Mouse (Mus musculus) bone marrow, adult 2 months (tissue): Measurements from ENCODE around the gene Zc3h14. TPM values are rescaled to one million over a fixed set of nuclear protein-coding genes. Genes with fewer than 3 reads are reported as not detected.

Experiments
- H3K27ac ChIP-seq: fragments of 200-500 bp; 2 replicates; pipeline ENCODE4 v1.5.1; 2012; ENCODE audit warnings: low read depth, mild to moderate bottlenecking, control low read depth, inconsistent platforms, low read length; ENCODE audit not compliant: control insufficient read depth, poor library complexity, insufficient read depth
- H3K4me1 ChIP-seq: fragments of 200-500 bp; 2 replicates; pipeline ENCODE4 v1.6.1; 2011; ENCODE audit warnings: low read length; ENCODE audit not compliant: control insufficient read depth, insufficient read depth
- H3K4me3 ChIP-seq: fragments of 200-500 bp; replicated peaks from 2 replicates; pipeline ENCODE3; 2011; ENCODE audit warnings: mild to moderate bottlenecking, low read depth, low read length, control low read depth; ENCODE audit not compliant: control insufficient read depth
- CTCF ChIP-seq: fragments of 200-500 bp; IDR thresholded peaks from 2 replicates; pipeline ENCODE4 v1.5.1; 2011; ENCODE audit warnings: low read length, control low read depth; ENCODE audit not compliant: control insufficient read depth, insufficient read depth
- POLR2A ChIP-seq: fragments of 200-500 bp; IDR thresholded peaks from 2 replicates; pipeline ENCODE4 v1.6.1; 2011; ENCODE audit warnings: low read depth, mild to moderate bottlenecking, control low read depth, low read length, borderline replicate concordance; ENCODE audit not compliant: control insufficient read depth
- WGBS: fragments of 180-500 bp; shearing (Covaris S2); methylation state at CpG from one replicate; pipeline ENCODE4 v1.1.7; 2018; 5-methylcytosine and 5-hydroxymethylcytosine counted together
- polyA plus RNA-seq: library from polyadenylated mRNA; stranded (reverse); fragments of >200 nt; gene quantifications from 2 replicates; pipeline ENCODE4 v1.2.4, GENCODE M21; 2011; ENCODE audit warnings: low replicate concordance; ENCODE audit not compliant: missing spikeins, insufficient read depth, insufficient read length

The Zc3h14 gene
- polyA plus RNA-seq, 1 experiment: 60.3 TPM

DNA sequence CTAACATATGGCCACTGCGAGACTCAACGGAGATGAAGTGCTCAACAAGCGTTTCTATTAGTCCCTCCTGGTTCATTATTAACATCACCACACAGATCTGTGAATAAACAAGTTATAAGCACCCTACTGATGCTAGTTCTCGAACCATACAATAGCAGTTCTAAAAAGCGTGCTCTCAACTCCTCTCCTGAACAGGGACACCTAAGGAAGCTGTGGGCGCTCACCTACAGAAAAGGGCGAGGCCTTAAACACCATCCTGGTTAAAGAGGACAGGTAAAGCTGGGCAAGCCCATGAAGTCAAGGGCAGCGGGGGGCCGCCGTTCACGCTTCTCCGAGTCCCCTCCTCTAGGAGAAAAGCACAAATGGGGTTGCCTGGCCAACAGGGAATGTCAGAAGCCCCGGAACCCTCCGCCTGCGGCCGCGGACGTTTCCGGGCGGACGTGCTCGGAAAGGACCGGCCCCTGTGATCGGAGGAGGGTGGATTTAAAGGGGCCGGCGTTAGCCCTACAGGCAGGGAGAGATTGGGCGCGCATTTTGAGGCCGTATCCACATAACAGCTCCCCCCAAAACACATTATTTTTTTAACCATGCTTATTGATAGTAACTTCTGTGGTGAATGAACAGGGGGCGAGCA is 12.4 kb upstream of the Zc3h14 start:
- under 1% methylated on average over 30 of the region's 30 CpGs for WGBS
- TF ChIP-seq CTCF: no peak
- no peak for TF ChIP-seq POLR2A
- Histone ChIP-seq H3K27ac (0 out of 2 replicates have a peak overlapping the region, but pooled peaks have one; percentile 15), H3K4me3 (peak overlapping the region; percentile 75), H3K4me1 (peaks cover 2% of the 10 kb centered on the region; the same call in 1 of the 2 replicates)

DNA sequence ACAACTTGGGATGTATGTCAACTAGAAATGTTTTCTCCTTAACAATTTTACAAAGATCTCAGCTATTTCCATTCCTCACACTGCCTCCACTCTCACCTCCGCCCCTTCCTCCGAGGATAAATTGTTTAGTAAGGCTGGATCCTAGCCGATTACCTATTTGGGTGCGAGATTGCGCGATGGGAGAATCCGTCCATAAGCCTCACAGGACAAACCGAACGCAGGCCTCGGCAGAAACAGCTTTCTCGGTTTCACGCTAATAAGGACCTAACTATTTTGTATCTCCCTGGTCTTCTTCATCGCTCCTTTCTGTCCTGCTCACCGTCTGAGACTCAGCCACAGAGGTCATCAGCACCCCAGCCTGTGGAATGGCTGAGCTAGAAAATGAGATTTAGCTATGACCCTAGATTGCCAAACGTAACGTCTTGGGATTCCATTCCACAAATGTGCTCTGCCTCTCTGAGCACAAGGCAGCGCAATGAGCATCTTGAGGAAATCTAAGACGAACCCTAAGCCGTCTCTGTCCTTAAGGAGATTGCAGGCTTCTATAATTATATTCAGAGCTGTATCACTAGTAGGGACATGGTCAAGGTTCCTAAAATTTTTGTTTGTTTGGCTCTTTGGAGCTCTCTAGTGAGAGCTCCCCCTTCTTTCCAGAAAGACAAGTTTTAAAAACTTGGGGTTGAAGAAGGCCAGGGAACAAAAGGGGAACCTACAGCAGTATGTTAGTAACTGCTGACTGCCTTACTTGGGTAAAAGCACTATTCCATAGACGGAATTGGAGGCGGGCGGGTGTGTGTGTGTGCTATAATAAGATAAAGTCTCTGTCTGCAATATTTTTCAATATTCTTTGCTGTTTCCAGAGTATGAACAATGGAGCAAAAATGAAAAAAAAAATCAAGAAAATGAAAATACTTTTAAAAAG is 11.6 kb upstream of the Zc3h14 start:
- peak overlapping the region; percentile 75 for H3K4me3 ChIP-seq
- H3K27ac ChIP-seq: no peak overlapping the region
- no peak for TF ChIP-seq CTCF
- no peak for TF ChIP-seq POLR2A
- peaks cover 2% of the 10 kb centered on the region; the same call in 1 of the 2 replicates for H3K4me1 ChIP-seq
- 30% methylated on average over 22 of the region's 22 CpGs for WGBS

DNA sequence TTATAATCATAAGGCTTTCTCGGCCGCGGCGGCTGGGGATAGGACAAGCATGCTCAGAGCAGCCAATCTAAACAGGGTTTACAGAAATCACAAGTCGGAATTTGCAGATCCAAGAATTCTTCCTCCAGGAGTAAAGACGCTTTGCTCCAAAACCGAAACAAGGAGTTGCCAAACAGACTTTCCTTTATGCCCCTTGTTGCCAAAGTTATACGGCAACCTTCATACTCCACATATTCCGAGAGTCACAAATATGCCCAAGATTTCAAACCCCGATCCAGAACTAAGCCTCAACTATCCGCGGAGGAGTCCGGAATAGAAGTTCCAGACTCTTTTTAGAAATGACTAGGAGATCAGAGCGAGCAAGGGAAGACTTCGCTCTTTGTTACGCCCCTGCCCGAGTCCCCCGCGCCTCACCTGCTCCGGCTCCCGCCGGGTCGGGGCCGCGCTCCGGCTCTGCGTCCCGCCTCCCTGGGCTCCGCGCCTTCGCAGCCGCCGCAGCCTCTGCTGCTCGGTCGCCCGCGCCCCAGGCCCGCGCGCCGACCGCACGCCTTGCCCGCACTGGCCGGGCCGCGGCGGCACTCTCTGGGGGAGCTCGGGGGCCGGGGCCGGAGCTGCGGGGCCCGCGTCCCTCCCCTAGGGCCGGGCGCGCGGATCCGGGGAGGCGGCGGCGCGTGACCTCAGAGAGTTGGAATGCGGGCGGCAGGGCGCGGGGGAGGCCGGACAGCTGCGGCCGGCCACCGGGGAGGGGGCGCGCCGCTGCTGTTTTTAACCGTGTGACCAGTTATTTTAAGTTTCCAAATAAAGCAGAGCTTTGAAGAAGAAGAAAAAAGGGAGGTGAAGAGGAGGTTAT is 9.6 kb upstream of the Zc3h14 start, which contains the start of gene Ptpn21:
TSS of gene Ptpn21 (minus strand) at position 455 of the 850 bp plus-strand sequence.
- Histone ChIP-seq H3K27ac (peak within 1 kb of the TSS; percentile 19; the same call in 1 of the 2 replicates), H3K4me3 (no peak within 1 kb of the TSS), H3K4me1 (peaks cover 2% of the 10 kb centered on the region; the same call in 1 of the 2 replicates)
- WGBS: 2% methylated on average over 75 of the region's 75 CpGs
- no peak for TF ChIP-seq CTCF

DNA sequence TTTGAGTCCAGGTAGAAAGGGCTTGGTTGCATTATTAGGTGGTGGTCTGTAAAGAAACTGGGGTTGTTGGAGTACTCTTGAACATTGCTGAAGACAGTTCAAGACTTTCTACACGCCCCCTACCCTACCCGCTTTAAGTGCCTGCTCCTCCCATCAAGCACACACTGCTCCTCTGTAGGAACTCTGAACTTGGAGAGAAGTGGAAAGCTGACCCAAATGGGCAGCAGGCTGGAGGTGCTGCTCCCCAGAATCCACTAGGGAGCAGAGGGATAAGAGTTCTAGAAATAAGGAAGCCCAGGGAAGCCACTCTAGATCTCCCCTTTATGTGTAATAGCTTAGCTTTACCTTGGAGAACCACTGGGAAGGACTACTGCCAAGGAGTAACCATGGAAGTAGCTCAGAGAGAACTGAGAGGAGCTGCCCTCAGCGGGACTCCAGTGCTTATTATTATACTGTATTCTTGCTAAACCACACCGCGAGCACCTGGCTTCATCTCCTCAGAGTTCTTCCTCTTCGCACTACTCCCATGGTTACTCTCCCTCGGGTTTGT is 8.9 kb upstream of the Zc3h14 start:
- WGBS: 12% methylated on average over 7 of the region's 7 CpGs
- no peak for TF ChIP-seq POLR2A
- no peak for TF ChIP-seq CTCF
- Histone ChIP-seq H3K27ac (no peak overlapping the region), H3K4me1 (peaks cover 2% of the 10 kb centered on the region; the same call in 1 of the 2 replicates), H3K4me3 (no peak overlapping the region)

DNA sequence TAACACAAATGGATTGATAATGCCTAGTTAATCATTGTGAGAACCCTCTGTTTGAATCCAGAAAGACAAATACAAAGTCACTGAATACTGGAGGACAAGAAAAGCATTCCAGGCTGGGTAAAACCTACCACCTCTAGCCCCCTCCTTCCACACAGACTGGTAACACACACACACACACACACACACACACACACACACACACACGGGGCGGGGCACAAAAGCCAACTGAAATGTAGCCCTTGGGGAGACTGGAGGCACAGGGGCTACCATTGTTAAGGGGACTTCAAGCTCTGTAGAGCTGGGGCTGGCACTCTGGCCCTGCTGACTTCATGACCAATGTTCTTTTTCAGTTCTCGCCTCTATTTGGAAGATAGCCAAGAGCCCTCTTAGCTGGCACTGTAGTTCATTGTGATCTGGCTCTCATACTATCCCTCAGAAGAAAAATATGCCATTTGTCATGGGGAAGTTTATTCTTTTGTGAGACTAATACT is 5.7 kb upstream of the Zc3h14 start:
- Histone ChIP-seq H3K4me3 (no peak overlapping the region), H3K27ac (no peak overlapping the region), H3K4me1 (no peaks in the 10 kb centered on the region)
- 53% methylated on average over 3 of the region's 3 CpGs for WGBS
- no peak for TF ChIP-seq POLR2A
- no peak for TF ChIP-seq CTCF

DNA sequence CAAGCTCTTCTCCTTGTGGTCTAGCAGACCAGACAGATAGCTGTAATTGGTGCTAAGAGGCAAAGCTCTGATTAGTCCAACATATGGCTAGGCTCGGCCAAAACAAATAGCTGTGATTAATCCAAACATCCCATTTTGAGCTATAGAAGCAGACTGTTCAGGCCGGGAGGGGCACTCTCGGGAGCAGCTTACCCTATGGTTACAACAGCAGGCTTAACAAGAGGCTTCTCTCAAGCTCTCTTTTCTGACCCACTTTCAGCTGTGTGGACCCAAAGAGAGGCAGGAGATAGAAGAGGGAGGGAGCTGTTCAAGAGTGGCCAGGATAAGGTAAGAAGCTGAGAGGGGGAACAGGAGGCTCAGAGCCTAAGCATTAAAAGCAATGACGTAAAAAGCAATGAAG is 1.1 kb upstream of the Zc3h14 start:
- Histone ChIP-seq H3K4me3 (no peak overlapping the region), H3K27ac (no peak overlapping the region), H3K4me1 (no peaks in the 10 kb centered on the region; the same call in 1 of the 2 replicates)
- WGBS: 86% methylated on average over 4 of the region's 4 CpGs
- TF ChIP-seq POLR2A (no peak), CTCF (no peak)

DNA sequence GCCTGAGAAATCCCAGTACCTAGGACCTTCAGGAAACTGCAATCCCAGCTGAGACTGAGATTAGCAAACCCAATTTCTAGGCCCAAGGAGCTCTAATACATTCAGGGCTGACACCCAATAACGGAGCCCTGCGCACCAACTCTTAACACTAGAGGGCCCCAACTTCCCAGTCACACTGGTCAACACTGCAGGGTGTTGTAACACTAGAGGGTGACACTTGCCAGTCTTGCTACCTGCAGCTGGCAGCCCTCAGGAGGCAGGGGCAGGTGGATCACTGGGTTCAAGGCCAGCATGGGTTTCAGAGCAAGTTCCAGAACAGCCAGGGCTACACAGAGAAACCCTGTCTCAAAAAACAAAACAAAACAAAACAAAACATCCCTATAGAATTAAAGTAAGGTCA is 633 bp upstream of the Zc3h14 start:
- Histone ChIP-seq H3K4me3 (peak overlapping the region; percentile 5), H3K4me1 (no peaks in the 10 kb centered on the region; the same call in 1 of the 2 replicates), H3K27ac (no peak overlapping the region)
- no peak for TF ChIP-seq POLR2A
- TF ChIP-seq CTCF: peak; percentile 70
- WGBS: 30% methylated on average over 2 of the region's 2 CpGs
